Mouse (Mus musculus) MEL (cell line): ENCODE data around the gene Lman2.

Source experiments
- CHD1 ChIP-seq: IDR thresholded peaks from 2 replicates; pipeline ENCODE4 v1.6.1; 2012; ENCODE audit warnings: low read depth, mild to moderate bottlenecking, inconsistent platforms, low read length, improper control_type of control experiment
- CTCF ChIP-seq, 3 experiments: IDR thresholded peaks in 2 of 3; conservative IDR thresholded peaks in 1 of 3; 2 replicates each; pipeline ENCODE4 v1.5.1; 2011 to 2012; ENCODE audit warnings: low read length in 3 of 3, low read depth in 2 of 3, mild to moderate bottlenecking in 2 of 3, improper control_type of control experiment in 1 of 3, inconsistent platforms in 1 of 3, mixed read lengths in 1 of 3, moderate library complexity in 1 of 3; ENCODE audit not compliant: control insufficient read depth in 1 of 3, insufficient read depth in 1 of 3, poor library complexity in 1 of 3, severe bottlenecking in 1 of 3
- E2F4 ChIP-seq: IDR thresholded peaks from 2 replicates; pipeline ENCODE4 v1.6.1; 2011; ENCODE audit warnings: low read depth, low read length, improper control_type of control experiment, borderline replicate concordance
- ELF1 ChIP-seq: IDR thresholded peaks from 2 replicates; pipeline ENCODE4 v1.6.1; 2014; ENCODE audit warnings: low read depth, mild to moderate bottlenecking, inconsistent platforms, low read length, improper control_type of control experiment, moderate library complexity
- EP300 ChIP-seq, 2 experiments: IDR thresholded peaks; 2 replicates each; pipeline ENCODE4 v1.6.1; 2011; ENCODE audit warnings: improper control_type of control experiment in 2 of 2, low read length in 2 of 2, low read depth in 1 of 2, mild to moderate bottlenecking in 1 of 2
- HCFC1 ChIP-seq: IDR thresholded peaks from 2 replicates; pipeline ENCODE4 v1.6.1; 2012; ENCODE audit warnings: low read depth, mild to moderate bottlenecking, inconsistent platforms, low read length, improper control_type of control experiment, moderate library complexity
- POLR2A ChIP-seq, 2 experiments: IDR thresholded peaks; 2 replicates each; pipeline ENCODE4 v1.6.1; 2011 to 2012; ENCODE audit warnings: low read length in 2 of 2, mild to moderate bottlenecking in 2 of 2, control low read depth in 1 of 2, improper control_type of control experiment in 1 of 2, low read depth in 1 of 2, moderate library complexity in 1 of 2; ENCODE audit not compliant: control insufficient read depth in 1 of 2, insufficient read depth in 1 of 2, poor library complexity in 1 of 2
- POLR2AphosphoS2 ChIP-seq: IDR thresholded peaks from 2 replicates; pipeline ENCODE4 v1.6.1; 2011; ENCODE audit warnings: low read length, improper control_type of control experiment
- RCOR1 ChIP-seq: IDR thresholded peaks from 2 replicates; pipeline ENCODE4 v1.6.1; 2012; ENCODE audit warnings: low read depth, mild to moderate bottlenecking, inconsistent platforms, low read length, improper control_type of control experiment
- SMC3 ChIP-seq: IDR thresholded peaks from 2 replicates; pipeline ENCODE4 v1.6.1; 2011; ENCODE audit warnings: low read depth, low read length, improper control_type of control experiment
- TCF12 ChIP-seq: IDR thresholded peaks from 2 replicates; pipeline ENCODE4 v1.6.1; 2014; ENCODE audit warnings: low read depth, mild to moderate bottlenecking, inconsistent platforms, low read length, improper control_type of control experiment, moderate library complexity
- USF1 ChIP-seq: IDR thresholded peaks from 2 replicates; pipeline ENCODE4 v1.6.1; 2014; ENCODE audit warnings: low read depth, mild to moderate bottlenecking, inconsistent platforms, low read length, improper control_type of control experiment, moderate library complexity
- USF2 ChIP-seq, 2 experiments: IDR thresholded peaks; 2 replicates each; pipeline ENCODE4 v1.6.1; 2011 to 2012; ENCODE audit warnings: improper control_type of control experiment in 2 of 2, low read length in 2 of 2, borderline replicate concordance in 1 of 2, inconsistent platforms in 1 of 2, low read depth in 1 of 2, mild to moderate bottlenecking in 1 of 2; ENCODE audit not compliant: insufficient read depth in 1 of 2
- ZC3H11A ChIP-seq: IDR thresholded peaks from 2 replicates; pipeline ENCODE4 v1.6.1; 2012; ENCODE audit warnings: low read depth, mild to moderate bottlenecking, inconsistent platforms, low read length, improper control_type of control experiment

GRCm38 (mm10) chr13:55407341-55407740, 44.8 kb upstream of the Lman2 start:
- no peak for TF ChIP-seq CTCF (IDR thresholded peaks at IDR 0.05 in 2 of 3, conservative IDR thresholded peaks at IDR 0.05 in 1 of 3; ENCODE audit: control insufficient read depth in 1 of 3, insufficient read depth in 1 of 3, low read depth in 2 of 3, low read length in 3 of 3, poor library complexity in 1 of 3, severe bottlenecking in 1 of 3)
- no peak for TF ChIP-seq RCOR1
- TF ChIP-seq EP300 (IDR thresholded peaks at IDR 0.05; ENCODE audit: low read depth in 1 of 2, low read length in 2 of 2) = no peak
- no peak for TF ChIP-seq ELF1
- TF ChIP-seq ZC3H11A = no peak
- no peak for TF ChIP-seq POLR2A (IDR thresholded peaks at IDR 0.05; ENCODE audit: control insufficient read depth in 1 of 2, insufficient read depth in 1 of 2, low read depth in 1 of 2, low read length in 2 of 2, poor library complexity in 1 of 2)
- no peak for TF ChIP-seq SMC3
- TF ChIP-seq USF2 (IDR thresholded peaks at IDR 0.05; ENCODE audit: borderline replicate concordance in 1 of 2, insufficient read depth in 1 of 2, low read depth in 1 of 2, low read length in 2 of 2) = no peak
- TF ChIP-seq TCF12 = no peak
- TF ChIP-seq USF1 = no peak
- no peak for TF ChIP-seq CHD1
- TF ChIP-seq E2F4 = no peak
- TF ChIP-seq HCFC1 = no peak
- no peak for TF ChIP-seq POLR2AphosphoS2
